ENCODE assay signal across 21 mouse cellular contexts in the genomic region with DNA sequence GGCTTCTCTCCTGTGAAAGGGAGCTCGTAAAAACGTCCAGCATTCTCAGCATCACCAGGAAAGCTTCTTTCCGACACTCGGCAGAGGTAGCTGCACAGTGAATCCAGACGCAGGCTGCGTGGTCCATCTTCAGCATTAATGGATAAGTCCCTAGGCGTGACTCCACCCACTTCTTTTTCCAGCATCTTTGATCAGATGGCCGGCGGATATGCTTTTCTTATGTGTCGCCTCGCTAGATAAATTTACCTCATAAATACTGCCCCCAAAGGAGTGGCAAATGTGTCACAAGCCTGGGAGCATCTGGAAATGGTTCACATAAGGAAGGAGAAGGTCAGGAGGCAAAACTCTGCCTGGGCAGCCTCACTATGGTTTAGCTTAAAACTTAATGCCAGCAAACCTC.
A peak's percentile ranks its signal among the peaks of the same experiment; 100 is the strongest.
DNase-seq lines count a peak whose midpoint lies in the region; ATAC-seq and TF ChIP-seq lines count a peak whose summit lies in the region.
"Had no signal": no experiment of that assay in that cellular context is flagged by ENCODE, and none has a peak within 500 bp of the region (broad histone marks: within the 10 kb centered on the region; RNA-seq: fewer than 3 reads in every experiment).

No protein-coding gene starts in this region.

- 0 out of 2 replicates have a peak, but pooled peaks cover 4% of the 10 kb centered on the region for H3K4me1 ChIP-seq in limb, embryonic 11.5 days (ENCODE audit: control insufficient read depth, insufficient read depth, low read length)
- H3K4me1 ChIP-seq in neural tube, embryonic 12.5 days = peaks cover 9% of the 10 kb centered on the region
- H3K4me1 ChIP-seq in cerebellum, adult 2 months (ENCODE audit: control insufficient read depth, insufficient read depth, low read length) = peaks cover 7% of the 10 kb centered on the region
- H3K4me1 ChIP-seq: heart, embryonic 10.5 days; stomach, embryonic 15.5 days had no signal

- no peaks in the 10 kb centered on the region for H3K9me3 ChIP-seq in limb, embryonic 11.5 days (ENCODE audit: control insufficient read depth, low read length)
- H3K9me3 ChIP-seq in neural tube, embryonic 12.5 days = no peaks in the 10 kb centered on the region
- H3K9me3 ChIP-seq: heart, embryonic 10.5 days; stomach, embryonic 15.5 days had no signal

- no peaks in the 10 kb centered on the region for H3K36me3 ChIP-seq in limb, embryonic 11.5 days (ENCODE audit: control insufficient read depth, insufficient read depth, low read length)
- no peaks in the 10 kb centered on the region for H3K36me3 ChIP-seq in neural tube, embryonic 12.5 days
- H3K36me3 ChIP-seq: heart, embryonic 10.5 days; stomach, embryonic 15.5 days had no signal

- TF ChIP-seq POLR2A in cerebellum, adult 2 months (IDR thresholded peaks at IDR 0.05; ENCODE audit: borderline replicate concordance, insufficient read depth, low read length) = no peak

- peak; percentile 51; the same call in 1 of the 2 replicates for ATAC-seq in limb, embryonic 11.5 days (ENCODE audit: insufficient number of reproducible peaks, low FRiP score, low TSS enrichment, low read depth)
- no peak for ATAC-seq in neural tube, embryonic 12.5 days (ENCODE audit: low FRiP score, low read depth)
- ATAC-seq: activated CD4-positive, CD25-positive, alpha-beta regulatory T cell, adult 4 months; forebrain, embryonic 16.5 days had no signal

- no peak overlapping the region for H3K4me3 ChIP-seq in limb, embryonic 11.5 days (ENCODE audit: low read depth, low read length)
- H3K4me3 ChIP-seq in neural tube, embryonic 12.5 days = no peak overlapping the region
- H3K4me3 ChIP-seq in cerebellum, adult 2 months (replicated peaks; ENCODE audit: insufficient read depth, low read depth, low read length) = no peak overlapping the region
- H3K4me3 ChIP-seq: gastrocnemius, adult 2 months; heart, embryonic 10.5 days; stomach, embryonic 15.5 days had no signal

- no peak overlapping the region for H3K9ac ChIP-seq in limb, embryonic 11.5 days (ENCODE audit: low read length)
- H3K9ac ChIP-seq in neural tube, embryonic 12.5 days = no peak overlapping the region
- H3K9ac ChIP-seq: stomach, embryonic 15.5 days had no signal

- H3K27me3 ChIP-seq in limb, embryonic 11.5 days (ENCODE audit: control insufficient read depth, insufficient read depth, low read length) = no peaks in the 10 kb centered on the region
- H3K27me3 ChIP-seq in neural tube, embryonic 12.5 days (replicated peaks) = no peaks in the 10 kb centered on the region
- H3K27me3 ChIP-seq in cerebellum, adult 2 months (ENCODE audit: control insufficient read depth, insufficient read depth, low read length) = no peaks in the 10 kb centered on the region
- H3K27me3 ChIP-seq: stomach, embryonic 15.5 days had no signal

- TF ChIP-seq CTCF in cerebellum, adult 2 months (IDR thresholded peaks at IDR 0.05; ENCODE audit: borderline replicate concordance, insufficient read depth, low read depth, low read length) = no peak

- H3K27ac ChIP-seq in limb, embryonic 11.5 days (replicated peaks; ENCODE audit: low read depth, low read length) = no peak overlapping the region
- no peak overlapping the region for H3K27ac ChIP-seq in neural tube, embryonic 12.5 days
- H3K27ac ChIP-seq in cerebellum, adult 2 months (ENCODE audit: insufficient read depth, low read length) = no peak overlapping the region
- H3K27ac ChIP-seq: gastrocnemius, adult 2 months; heart, embryonic 10.5 days; macrophage; stomach, embryonic 15.5 days had no signal

- DNase-seq in embryo, embryonic 10 days (ENCODE audit: low spot score) = peak; percentile 28
- no peak for DNase-seq in embryo, embryonic 9.5 days (ENCODE audit: extremely low spot score)
- peak; percentile 41 for DNase-seq in embryo, embryonic 11.5 days (ENCODE audit: low read depth, low spot score)
- peak; percentile 67 for DNase-seq in limb, embryonic 11.5 days (ENCODE audit: low spot score)
- no peak for DNase-seq in layer of hippocampus, adult 9-11 months
- no peak for DNase-seq in cerebellum, adult 2 months
- no peak for DNase-seq in cerebellum, postnatal 25 days
- DNase-seq: adrenal gland, postnatal 10 days; cerebellum, adult 8-10 months; gastrocnemius, adult 2 months; kidney, adult 18-20 months; kidney, postnatal 14 days; right cerebral cortex, adult 18-20 months; thymus, postnatal 25 days had no signal

- peak overlapping the region; percentile 34 for H3K4me2 ChIP-seq in limb, embryonic 11.5 days (ENCODE audit: low read depth, severe bottlenecking)
- peak overlapping the region; percentile 28 for H3K4me2 ChIP-seq in neural tube, embryonic 12.5 days (replicated peaks)
- H3K4me2 ChIP-seq: midbrain, embryonic 11.5 days; stomach, embryonic 15.5 days had no signal

- 12% methylated on average over 11 of the region's 11 CpGs for WGBS in limb, embryonic 11.5 days
- 48% methylated on average over 11 of the region's 11 CpGs for WGBS in neural tube, embryonic 12.5 days
- WGBS in cerebellum, adult 2 months = 92% methylated on average over 11 of the region's 11 CpGs

Comparison
In these comparisons a context has a peak if more than half of its experiments do, and no peak if none do; other contexts are left out.
1. DNase-seq: peak in embryo, embryonic 10 days (single experiment), embryo, embryonic 11.5 days (single experiment) and limb, embryonic 11.5 days (single experiment); none in embryo, embryonic 9.5 days (single experiment), layer of hippocampus, adult 9-11 months (single experiment), cerebellum, adult 2 months (0 of 2) and cerebellum, postnatal 25 days (0 of 2).